Mouse (Mus musculus): ENCODE results near the gene 1110051M20Rik.

DNA sequence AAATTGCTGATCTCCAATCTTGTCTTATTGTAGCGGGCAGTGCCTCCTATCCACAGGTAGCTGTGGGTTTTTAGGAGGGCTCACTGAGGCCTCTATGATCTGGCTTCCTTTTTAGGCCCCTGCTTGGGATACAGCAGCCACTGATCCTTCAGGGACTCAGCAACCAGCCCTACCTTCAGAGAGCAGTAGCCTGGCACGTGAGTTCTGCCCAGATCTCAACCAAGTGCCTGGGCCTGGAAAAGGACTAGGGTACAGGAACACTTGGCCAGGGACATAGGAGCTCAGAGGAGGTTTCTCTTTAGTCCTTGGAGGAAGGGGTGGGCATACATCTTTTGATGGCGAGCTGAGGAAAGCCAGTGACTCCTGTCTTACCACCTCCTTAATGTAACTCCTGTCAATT is 176.5 kb downstream of the 1110051M20Rik start:
- no peak for TF ChIP-seq POLR2A (IDR thresholded peaks at IDR 0.05; ENCODE audit: insufficient read depth, low read depth, low read length)
- no peak for TF ChIP-seq CTCF (IDR thresholded peaks at IDR 0.05)
- no peak for TF ChIP-seq EP300 (IDR thresholded peaks at IDR 0.05; ENCODE audit: insufficient read depth, low read depth, low read length)

Measured in heart, adult 2 months (tissue).